Mouse (Mus musculus): Measurements from ENCODE around the gene Stx16.

DNA sequence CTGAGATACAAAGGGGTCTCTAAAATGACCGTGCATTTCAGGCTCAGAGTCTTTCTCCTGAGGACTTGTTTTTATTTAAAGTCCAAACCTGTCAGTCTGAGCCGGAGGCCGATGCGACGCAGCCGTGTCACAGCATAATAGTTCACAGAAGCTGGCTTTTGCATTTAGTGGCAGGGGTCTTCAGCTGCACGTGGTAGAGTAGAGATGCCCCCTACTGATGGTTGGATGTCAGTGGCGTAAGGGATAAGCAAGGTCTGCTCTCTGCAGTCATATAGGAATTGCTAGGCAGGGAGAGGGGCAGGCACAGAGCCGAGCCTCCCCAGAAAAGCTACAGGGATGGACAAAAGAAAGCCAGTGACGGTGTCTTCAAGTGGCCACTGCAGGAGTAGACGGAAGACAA is 42.0 kb downstream of the Stx16 start:
- TF ChIP-seq EP300 (IDR thresholded peaks at IDR 0.05; ENCODE audit: insufficient read depth, low read depth, low read length) (no peak), POLR2A (IDR thresholded peaks at IDR 0.05; ENCODE audit: insufficient read depth, low read depth, low read length) (no peak), CTCF (IDR thresholded peaks at IDR 0.05) (no peak)

Measured in heart, adult 2 months (tissue).